Mouse (Mus musculus) embryonic facial prominence, embryonic 11.5 days (tissue): ENCODE data around the gene Dis3. TPM values are rescaled to one million over a fixed set of nuclear protein-coding genes. Genes with fewer than 3 reads are reported as not detected.
A peak's percentile ranks its signal among the peaks of the same experiment; 100 is the strongest.

Source experiments
- ATAC-seq: fragments of 200-750 bp; cut with Nextera tagmentation; replicated peaks from 2 replicates; pipeline ENCODE4 v1.8.0; 2017; ENCODE audit warnings: low read depth; ENCODE audit not compliant: insufficient number of reproducible peaks, low FRiP score, low TSS enrichment
- DNase-seq: peaks from one replicate; pipeline ENCODE4 v3.0.0-alpha.2; 2015; ENCODE audit warnings: low spot score
- H3K27ac ChIP-seq: fragments of 300-500 bp; sonication (generic); replicated peaks from 2 replicates; pipeline ENCODE4 v1.5.1; 2014; ENCODE audit warnings: mild to moderate bottlenecking, low read depth, low read length, control low read depth
- H3K27me3 ChIP-seq: fragments of 300-500 bp; sonication (generic); 2 replicates; pipeline ENCODE4 v1.6.1; 2014; ENCODE audit warnings: mild to moderate bottlenecking, low read length, moderate library complexity, mixed read lengths; ENCODE audit not compliant: control insufficient read depth, insufficient read depth
- H3K36me3 ChIP-seq: fragments of 300-500 bp; sonication (generic); replicated peaks from 2 replicates; pipeline ENCODE4 v1.6.1; 2014; ENCODE audit warnings: low read depth, mild to moderate bottlenecking, low read length, moderate library complexity, mixed read lengths; ENCODE audit not compliant: control insufficient read depth, insufficient read depth
- H3K4me1 ChIP-seq: fragments of 300-500 bp; sonication (generic); 2 replicates; pipeline ENCODE4 v1.6.1; 2014; ENCODE audit warnings: low read length, mixed read lengths; ENCODE audit not compliant: control insufficient read depth, insufficient read depth
- H3K4me2 ChIP-seq: fragments of 300-500 bp; sonication (generic); 2 replicates; pipeline ENCODE4 v1.6.1; 2014; ENCODE audit warnings: low read depth, mild to moderate bottlenecking, control low read depth, low read length, moderate library complexity
- H3K4me3 ChIP-seq: fragments of 300-500 bp; sonication (generic); 2 replicates; pipeline ENCODE4 v1.5.1; 2014; ENCODE audit warnings: low read depth, low read length, control low read depth
- H3K9ac ChIP-seq: fragments of 300-500 bp; sonication (generic); replicated peaks from 2 replicates; pipeline ENCODE4 v1.6.1; 2014; ENCODE audit warnings: mild to moderate bottlenecking, control low read depth, low read length
- H3K9me3 ChIP-seq: fragments of 300-500 bp; sonication (generic); replicated peaks from 2 replicates; pipeline ENCODE4 v1.6.1; 2016; ENCODE audit warnings: mild to moderate bottlenecking, low read length, inconsistent platforms, mixed read lengths; ENCODE audit not compliant: control insufficient read depth
- WGBS: fragments of 180-500 bp; shearing (Covaris S2); extraction: QIAGEN DNeasy Blood & Tissue Kit; methylation state at CpG from one replicate; pipeline ENCODE4 v1.1.7; 2014; 5-methylcytosine and 5-hydroxymethylcytosine counted together
- polyA plus RNA-seq: library from polyadenylated mRNA; unstranded; fragments of >200 nt; fragmentation: Nextera tagmentation; extraction: Ambion mirVana; gene quantifications from 2 replicates; pipeline ENCODE4 v1.2.1, GENCODE M21; 2014

Gene Dis3
- polyA plus RNA-seq, 1 experiment from 2014 or later = 56.4 TPM

GRCm38 (mm10) chr14:99104542-99105123 is 5.1 kb upstream of the Dis3 start:
- 90% methylated on average over 6 of the region's 6 CpGs for WGBS
- Histone ChIP-seq H3K4me1 (no peaks in the 10 kb centered on the region), H3K9ac (no peak overlapping the region), H3K4me3 (no peak overlapping the region), H3K9me3 (no peaks in the 10 kb centered on the region), H3K27ac (no peak overlapping the region), H3K27me3 (no peaks in the 10 kb centered on the region), H3K4me2 (no peak overlapping the region), H3K36me3 (peaks cover 2% of the 10 kb centered on the region; the same call in 1 of the 2 replicates)
- no peak for ATAC-seq
- no peak for DNase-seq

DNA sequence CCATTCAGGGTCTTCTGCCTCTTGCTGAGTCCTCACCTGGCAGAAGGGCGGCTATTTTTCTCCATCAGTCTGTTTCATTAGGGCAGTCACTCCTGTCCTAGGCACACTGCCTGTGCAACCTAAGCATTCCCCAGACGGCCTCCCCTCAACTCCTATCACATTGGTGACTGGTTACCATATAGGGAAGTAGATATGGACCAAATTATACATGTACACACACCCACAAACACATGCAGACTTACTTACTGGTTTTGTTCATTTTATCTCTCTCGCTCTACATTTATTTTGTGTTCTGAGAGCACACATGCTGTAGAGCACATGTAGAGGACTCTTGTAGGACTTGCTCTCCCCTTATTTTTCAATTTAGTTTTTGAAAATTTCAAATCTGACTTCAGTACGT is 3.5 kb upstream of the Dis3 start:
- WGBS = 90% methylated on average over 4 of the region's 4 CpGs
- no peak overlapping the region for H3K4me3 ChIP-seq
- H3K27me3 ChIP-seq = no peaks in the 10 kb centered on the region
- H3K27ac ChIP-seq = no peak overlapping the region
- no peaks in the 10 kb centered on the region for H3K9me3 ChIP-seq
- no peak overlapping the region for H3K4me2 ChIP-seq
- H3K9ac ChIP-seq = no peak overlapping the region
- ATAC-seq = no peak
- DNase-seq = no peak
- no peaks in the 10 kb centered on the region; the same call in 1 of the 2 replicates for H3K4me1 ChIP-seq
- no peaks in the 10 kb centered on the region for H3K36me3 ChIP-seq

GRCm38 (mm10) chr14:99099967-99100587 is 507 bp upstream of the Dis3 start:
- Histone ChIP-seq H3K9me3 (no peaks in the 10 kb centered on the region), H3K4me1 (no peaks in the 10 kb centered on the region; the same call in 1 of the 2 replicates), H3K9ac (peak overlapping the region; percentile 46), H3K36me3 (no peaks in the 10 kb centered on the region; the same call in none of the 2 replicates), H3K4me2 (peak overlapping the region; percentile 45), H3K27ac (no peak overlapping the region), H3K4me3 (peak overlapping the region; percentile 93), H3K27me3 (no peaks in the 10 kb centered on the region)
- WGBS = 6% methylated on average over 20 of the region's 20 CpGs
- no peak for DNase-seq
- no peak for ATAC-seq

- H3K4me3 ChIP-seq = no peak overlapping the region
Measured at GRCm38 (mm10) chr14:99088947-99089346, 10.6 kb downstream of the Dis3 start.

GRCm38 (mm10) chr14:99071146-99071545 is 28.4 kb downstream of the Dis3 start:
- Histone ChIP-seq H3K36me3 (peaks cover 5% of the 10 kb centered on the region), H3K4me1 (no peaks in the 10 kb centered on the region), H3K4me3 (no peak overlapping the region), H3K4me2 (no peak overlapping the region), H3K27me3 (no peaks in the 10 kb centered on the region), H3K9ac (no peak overlapping the region), H3K9me3 (no peaks in the 10 kb centered on the region), H3K27ac (no peak overlapping the region)
- DNase-seq = no peak
- 92% methylated on average over 4 of the region's 4 CpGs for whole genome bisulfite sequencing
- ATAC-seq = no peak

More at GRCm38 (mm10) chr14:99088947-99089346, 10.6 kb downstream of the Dis3 start:
- DNase-seq (no peak), ATAC-seq (no peak)
- H3K36me3 ChIP-seq = peaks cover 2% of the 10 kb centered on the region; the same call in 1 of the 2 replicates
- no peak overlapping the region for H3K4me2 ChIP-seq
- no peak overlapping the region for H3K27ac ChIP-seq
- H3K4me1 ChIP-seq = no peaks in the 10 kb centered on the region
- H3K9ac ChIP-seq = no peak overlapping the region
- 90% methylated on average over 7 of the region's 7 CpGs for WGBS
- H3K27me3 ChIP-seq = no peaks in the 10 kb centered on the region
- H3K9me3 ChIP-seq = no peaks in the 10 kb centered on the region

DNA sequence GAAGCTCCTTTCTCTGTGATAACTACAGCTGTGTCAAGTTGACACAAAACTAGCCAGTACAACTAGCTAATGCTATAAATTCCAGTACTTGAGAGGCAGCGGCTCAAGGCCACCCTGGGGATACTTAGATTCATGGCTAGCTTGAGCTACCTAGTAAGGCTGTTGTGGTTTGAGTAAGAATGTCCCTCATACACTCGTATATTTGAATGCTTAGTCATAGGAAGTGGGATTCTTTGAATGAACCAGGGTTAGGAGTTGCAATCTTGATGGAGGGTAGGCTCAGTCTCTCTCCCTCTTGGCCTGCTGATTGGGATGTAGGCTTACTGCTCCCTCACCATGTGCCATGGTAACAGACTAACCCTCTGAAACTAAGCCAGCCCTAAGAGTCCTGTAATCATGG is 36.5 kb downstream of the Dis3 start:
- no peak overlapping the region for H3K27ac ChIP-seq
- no peaks in the 10 kb centered on the region for H3K27me3 ChIP-seq
- WGBS = 93% methylated on average over 2 of the region's 2 CpGs
- DNase-seq = no peak
- H3K4me1 ChIP-seq = no peaks in the 10 kb centered on the region
- peaks cover 4% of the 10 kb centered on the region for H3K36me3 ChIP-seq
- no peak for ATAC-seq
- H3K9me3 ChIP-seq = no peaks in the 10 kb centered on the region
- no peak overlapping the region for H3K4me2 ChIP-seq
- H3K9ac ChIP-seq = no peak overlapping the region
- no peak overlapping the region for H3K4me3 ChIP-seq

DNA sequence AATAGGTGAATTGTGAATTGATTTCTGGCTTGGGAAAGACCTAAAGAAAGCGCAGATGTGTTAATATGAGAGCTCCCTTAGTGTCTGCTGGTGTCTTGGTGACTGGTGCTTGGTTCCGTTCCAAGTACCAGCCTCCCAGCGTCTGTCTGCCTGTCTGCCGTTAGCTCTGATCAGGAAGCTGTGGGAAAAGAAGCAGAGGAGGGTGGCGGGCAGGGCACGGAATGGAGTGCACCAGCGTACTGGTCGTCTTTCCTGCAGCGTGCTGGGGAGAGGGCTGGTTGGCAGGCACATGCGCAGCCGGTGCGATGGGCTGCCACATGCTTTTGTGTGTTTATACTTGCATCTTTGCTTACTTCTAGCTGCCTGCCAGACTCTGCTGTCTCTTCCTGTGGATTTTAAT is 39.0 kb downstream of the Dis3 start:
- ATAC-seq = no peak
- Histone ChIP-seq H3K36me3 (peaks cover 4% of the 10 kb centered on the region), H3K4me3 (no peak overlapping the region), H3K9ac (no peak overlapping the region), H3K27ac (no peak overlapping the region), H3K4me1 (no peaks in the 10 kb centered on the region), H3K27me3 (no peaks in the 10 kb centered on the region), H3K9me3 (no peaks in the 10 kb centered on the region), H3K4me2 (no peak overlapping the region)
- WGBS = 96% methylated on average over 12 of the region's 12 CpGs
- no peak for DNase-seq

GRCm38 (mm10) chr14:99058959-99059586 is 40.5 kb downstream of the Dis3 start:
- H3K27ac ChIP-seq = no peak overlapping the region
- no peak overlapping the region for H3K4me2 ChIP-seq
- no peak overlapping the region for H3K4me3 ChIP-seq
- WGBS = 91% methylated on average over 7 of the region's 7 CpGs
- ATAC-seq (no peak), DNase-seq (no peak)
- H3K9ac ChIP-seq = no peak overlapping the region
- peaks cover 4% of the 10 kb centered on the region for H3K36me3 ChIP-seq
- H3K27me3 ChIP-seq = no peaks in the 10 kb centered on the region
- H3K9me3 ChIP-seq = no peaks in the 10 kb centered on the region
- no peaks in the 10 kb centered on the region for H3K4me1 ChIP-seq
